Mouse (Mus musculus): Measurements from ENCODE around the gene Cgrrf1.

GRCm38 (mm10) chr14:46827430-46827829 lies 4.5 kb upstream of the Cgrrf1 start:
- TF ChIP-seq CTCF (IDR thresholded peaks at IDR 0.05; ENCODE audit: insufficient read depth, low read depth, low read length) (no peak), POLR2A (IDR thresholded peaks at IDR 0.05; ENCODE audit: insufficient read depth, low read depth, low read length) (no peak)

Measured in olfactory bulb, adult 2 months (tissue).